ENCODE assay signal across 11 mouse cellular contexts in the genomic region with DNA sequence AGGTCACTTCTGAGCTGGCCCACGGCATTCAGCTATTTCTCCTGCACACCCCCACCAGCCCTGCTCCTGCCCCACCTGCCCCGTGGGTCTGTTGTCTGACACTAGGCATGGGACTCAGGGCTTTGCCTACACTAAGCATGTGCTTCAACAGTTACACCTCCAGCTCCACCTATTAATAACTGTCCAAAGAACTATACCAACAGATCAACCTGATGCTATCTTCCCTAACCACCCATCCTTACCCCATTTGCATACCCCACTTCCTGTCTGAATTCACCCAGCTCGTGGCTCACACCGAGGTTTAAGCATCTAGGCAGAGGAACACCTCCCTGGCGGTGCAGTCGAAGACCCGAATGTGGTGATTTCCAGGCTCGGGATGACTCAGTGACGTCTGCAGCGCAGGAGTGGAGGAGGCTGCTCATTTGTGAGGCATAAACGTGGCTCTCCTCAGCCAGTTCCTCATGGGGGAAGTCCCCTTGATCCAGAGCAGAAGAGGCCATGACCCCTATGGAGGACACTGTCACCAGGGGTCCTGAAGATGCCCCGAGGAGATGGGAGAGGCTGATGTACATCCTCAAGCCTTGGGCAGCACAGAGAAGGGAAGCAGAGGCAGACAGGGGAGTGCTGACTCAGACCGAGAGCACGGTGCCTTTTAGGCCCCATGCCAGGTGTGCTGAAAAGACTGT. TPM values are rescaled to one million over a fixed set of nuclear protein-coding genes. Genes with fewer than 3 reads are reported as not detected.
DNase-seq lines count a peak whose midpoint lies in the region; ATAC-seq and TF ChIP-seq lines count a peak whose summit lies in the region.
"Had no signal": no experiment of that assay in that cellular context is flagged by ENCODE, and none has a peak within 500 bp of the region (broad histone marks: within the 10 kb centered on the region; RNA-seq: fewer than 3 reads in every experiment).

No protein-coding gene starts in this region.

- WGBS in forebrain, embryonic 16.5 days = 58% methylated on average over 14 of the region's 14 CpGs
- 60% methylated on average over 14 of the region's 14 CpGs for WGBS in forebrain, embryonic 10.5 days
- WGBS in olfactory bulb, adult 2 months = 28% methylated on average over 14 of the region's 14 CpGs

- H3K4me2 ChIP-seq in forebrain, embryonic 16.5 days (ENCODE audit: low read length) = no peak overlapping the region
- H3K4me2 ChIP-seq: heart, embryonic 13.5 days; limb, embryonic 13.5 days; neural tube, embryonic 15.5 days had no signal

- no peaks in the 10 kb centered on the region for H3K4me1 ChIP-seq in forebrain, embryonic 16.5 days (replicated peaks; ENCODE audit: control insufficient read depth, insufficient read depth, low read length)
- peaks cover 8% of the 10 kb centered on the region for H3K4me1 ChIP-seq in forebrain, embryonic 10.5 days
- H3K4me1 ChIP-seq in olfactory bulb, adult 2 months (ENCODE audit: control insufficient read depth, insufficient read depth, low read length) = peaks cover 25% of the 10 kb centered on the region
- H3K4me1 ChIP-seq: limb, embryonic 13.5 days; neural tube, embryonic 15.5 days had no signal

- no peak for TF ChIP-seq POLR2A in olfactory bulb, adult 2 months (IDR thresholded peaks at IDR 0.05; ENCODE audit: insufficient read depth, low read depth, low read length)

- no peak for ATAC-seq in forebrain, embryonic 16.5 days
- peak; percentile 59 for ATAC-seq in common myeloid progenitor, adult 5-6 weeks (replicated peaks; ENCODE audit: low read depth, poor library complexity, severe bottlenecking)

- no peaks in the 10 kb centered on the region for H3K27me3 ChIP-seq in forebrain, embryonic 16.5 days (replicated peaks; ENCODE audit: control insufficient read depth, insufficient read depth, low read length)
- H3K27me3 ChIP-seq in forebrain, embryonic 10.5 days (ENCODE audit: poor library complexity, severe bottlenecking) = no peaks in the 10 kb centered on the region
- H3K27me3 ChIP-seq: heart, embryonic 13.5 days; limb, embryonic 13.5 days; neural tube, embryonic 15.5 days had no signal

- H3K9me3 ChIP-seq in forebrain, embryonic 16.5 days (ENCODE audit: control insufficient read depth, low read length) = no peaks in the 10 kb centered on the region
- no peaks in the 10 kb centered on the region for H3K9me3 ChIP-seq in forebrain, embryonic 10.5 days
- H3K9me3 ChIP-seq: heart, embryonic 13.5 days; limb, embryonic 13.5 days; neural tube, embryonic 15.5 days had no signal

- H3K9ac ChIP-seq in forebrain, embryonic 16.5 days (replicated peaks; ENCODE audit: low read depth, low read length) = 0 out of 2 replicates have a peak overlapping the region, but pooled peaks have one; percentile 25
- H3K9ac ChIP-seq: heart, embryonic 13.5 days; limb, embryonic 13.5 days; neural tube, embryonic 15.5 days had no signal

- no peak for DNase-seq in forebrain, embryonic 10.5 days (ENCODE audit: extremely low spot score, low spot score)
- peak; percentile 89 to 91 for DNase-seq in B cell, adult 2 months
- DNase-seq in ovary, postnatal 14 days (ENCODE audit: low spot score) = no peak
- DNase-seq in layer of hippocampus, adult 8-10 months (ENCODE audit: low spot score in 2 of 2) = no peak
- no peak for DNase-seq in ovary, postnatal 10 days (ENCODE audit: low spot score)

- H3K36me3 ChIP-seq in forebrain, embryonic 16.5 days (ENCODE audit: control insufficient read depth, insufficient read depth) = peaks cover 2% of the 10 kb centered on the region; the same call in 1 of the 2 replicates
- peaks cover 31% of the 10 kb centered on the region for H3K36me3 ChIP-seq in forebrain, embryonic 10.5 days (replicated peaks)

- no peak for TF ChIP-seq CTCF in olfactory bulb, adult 2 months (IDR thresholded peaks at IDR 0.05; ENCODE audit: insufficient read depth, low read depth, low read length)

- no peak overlapping the region for H3K27ac ChIP-seq in forebrain, embryonic 16.5 days (ENCODE audit: low read length)
- no peak overlapping the region for H3K27ac ChIP-seq in forebrain, embryonic 10.5 days
- H3K27ac ChIP-seq in olfactory bulb, adult 2 months (ENCODE audit: insufficient read depth, low read depth, low read length) = peak overlapping the region; percentile 76
- H3K27ac ChIP-seq: heart, embryonic 13.5 days; limb, embryonic 13.5 days; neural tube, embryonic 15.5 days had no signal

- H3K4me3 ChIP-seq in forebrain, embryonic 16.5 days (replicated peaks; ENCODE audit: low read length) = no peak overlapping the region
- no peak overlapping the region for H3K4me3 ChIP-seq in forebrain, embryonic 10.5 days
- H3K4me3 ChIP-seq in olfactory bulb, adult 2 months (ENCODE audit: insufficient read depth, low read depth, low read length) = no peak overlapping the region
- H3K4me3 ChIP-seq: heart, embryonic 13.5 days; limb, embryonic 13.5 days; neural tube, embryonic 15.5 days had no signal

RNA-seq across cellular contexts. Expression of a gene that starts 13.0 kb away (rescaled TPM):
- 57.2 and 63.0 TPM in 2 replicates for polyA plus RNA-seq in forebrain, embryonic 16.5 days (2015; fragmentation: Nextera tagmentation; extraction: Ambion mirVana)
- polyA plus RNA-seq in forebrain, embryonic 10.5 days (2016; fragmentation: Nextera tagmentation; extraction: Ambion mirVana) = 25.6 and 26.2 TPM in 2 replicates
- total RNA-seq in common myeloid progenitor, adult 5-6 weeks (2017) = 22.3 and 28.1 TPM in 2 replicates
- not detected in 2 replicates for polyA plus RNA-seq in olfactory bulb, adult 2 months (2012; ENCODE audit: insufficient read depth, insufficient read length, low replicate concordance, missing spikeins)
- 10 to 100 TPM; 55.6 to 81.3 (median 64.7) TPM for total RNA-seq in layer of hippocampus, adult 8-10 months (2022)

RNA-seq across cellular contexts. Expression of a gene that starts 28.4 kb away (rescaled TPM):
- polyA plus RNA-seq in forebrain, embryonic 16.5 days (2015; fragmentation: Nextera tagmentation; extraction: Ambion mirVana) = 9.8 and 12.9 TPM in 2 replicates
- 20.3 and 23.8 TPM in 2 replicates for polyA plus RNA-seq in forebrain, embryonic 10.5 days (2016; fragmentation: Nextera tagmentation; extraction: Ambion mirVana)
- 20.3 and 26.9 TPM in 2 replicates for total RNA-seq in common myeloid progenitor, adult 5-6 weeks (2017)
- polyA plus RNA-seq in olfactory bulb, adult 2 months (2012; ENCODE audit: insufficient read depth, insufficient read length, low replicate concordance, missing spikeins) = not detected in 2 replicates
- 10 to 100 TPM; 16.5 to 22.5 (median 17.9) TPM for total RNA-seq in layer of hippocampus, adult 8-10 months (2022)

RNA-seq across cellular contexts. Expression of a gene that starts 37.3 kb away (rescaled TPM):
- 32.5 and 37.4 TPM in 2 replicates for polyA plus RNA-seq in forebrain, embryonic 16.5 days (2015; fragmentation: Nextera tagmentation; extraction: Ambion mirVana)
- 29.6 and 35.0 TPM in 2 replicates for polyA plus RNA-seq in forebrain, embryonic 10.5 days (2016; fragmentation: Nextera tagmentation; extraction: Ambion mirVana)
- total RNA-seq in common myeloid progenitor, adult 5-6 weeks (2017) = 21.3 and 38.2 TPM in 2 replicates
- 79.7 TPM in 1 of 2 replicates, not detected in the other for polyA plus RNA-seq in olfactory bulb, adult 2 months (2012; ENCODE audit: insufficient read depth, insufficient read length, low replicate concordance, missing spikeins)
- 100 to 1,000 TPM in 2 of 4 experiments, 10 to 100 TPM in 2; 91.9 to 121 (median 102) TPM for total RNA-seq in layer of hippocampus, adult 8-10 months (2022)

RNA-seq across cellular contexts. Expression of a gene that starts 37.4 kb away (rescaled TPM):
- 68.0 and 76.5 TPM in 2 replicates for polyA plus RNA-seq in forebrain, embryonic 16.5 days (2015; fragmentation: Nextera tagmentation; extraction: Ambion mirVana)
- 106 TPM in 2 replicates for polyA plus RNA-seq in forebrain, embryonic 10.5 days (2016; fragmentation: Nextera tagmentation; extraction: Ambion mirVana)
- 31.7 and 39.0 TPM in 2 replicates for total RNA-seq in common myeloid progenitor, adult 5-6 weeks (2017)
- polyA plus RNA-seq in olfactory bulb, adult 2 months (2012; ENCODE audit: insufficient read depth, insufficient read length, low replicate concordance, missing spikeins) = not detected in 2 replicates
- total RNA-seq in layer of hippocampus, adult 8-10 months (2022) = 10 to 100 TPM; 49.1 to 55.3 (median 52.6) TPM

Comparison
In these comparisons a context has a peak if more than half of its experiments do, and no peak if none do; other contexts are left out.
1. DNase-seq: peak in B cell, adult 2 months (2 of 2); none in forebrain, embryonic 10.5 days (single experiment), ovary, postnatal 14 days (single experiment), layer of hippocampus, adult 8-10 months (0 of 2) and ovary, postnatal 10 days (single experiment).